Mouse (Mus musculus) heart, adult 2 months (tissue): ENCODE data around the gene Usp29.

Experiments
- CTCF ChIP-seq: fragments of 200-600 bp; IDR thresholded peaks from 2 replicates; pipeline ENCODE4 v1.8.1; 2022; ENCODE audit warnings: antibody characterized with exemption, mild to moderate bottlenecking, moderate library complexity
- EP300 ChIP-seq: fragments of 200-500 bp; IDR thresholded peaks from 2 replicates; pipeline ENCODE4 v1.6.1; 2011; ENCODE audit warnings: low read depth, low read length, control low read depth; ENCODE audit not compliant: insufficient read depth
- POLR2A ChIP-seq: fragments of 200-500 bp; IDR thresholded peaks from 2 replicates; pipeline ENCODE4 v1.6.1; 2011; ENCODE audit warnings: mild to moderate bottlenecking, low read depth, low read length, control low read depth; ENCODE audit not compliant: insufficient read depth

DNA sequence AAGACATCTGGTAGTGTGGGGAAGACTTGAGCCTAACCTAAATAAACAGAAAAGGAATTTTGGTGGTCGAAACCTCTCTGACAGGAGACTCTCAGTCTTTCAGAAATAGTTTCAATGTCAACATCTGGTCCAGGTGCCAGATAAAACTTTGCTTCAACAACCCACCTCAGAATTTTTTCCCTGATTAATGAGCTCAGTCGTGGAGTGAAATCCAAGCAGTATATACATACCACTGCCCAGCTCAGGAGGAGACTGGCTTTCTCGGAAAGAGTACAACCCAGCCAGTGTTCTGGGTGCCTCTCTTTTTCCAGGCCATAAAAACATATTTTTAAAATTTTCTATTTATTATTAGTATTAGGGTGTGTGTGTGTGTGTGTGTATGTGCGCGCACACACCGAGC lies 89.9 kb downstream of the Usp29 start:
- no peak for TF ChIP-seq EP300
- TF ChIP-seq POLR2A = no peak
- no peak for TF ChIP-seq CTCF
